Mouse (Mus musculus) heart, embryonic 16.5 days (tissue): ENCODE measurements around the gene Fer1l5. TPM values are rescaled to one million over a fixed set of nuclear protein-coding genes. Genes with fewer than 3 reads are reported as not detected.

ENCODE experiments used
- ATAC-seq: fragments of 200-750 bp; cut with Nextera tagmentation; replicated peaks from 2 replicates; pipeline ENCODE4 v1.8.0; 2017; ENCODE audit warnings: moderate number of reproducible peaks; ENCODE audit not compliant: insufficient read depth, low FRiP score; ENCODE audit errors: extremely low read depth
- H3K27ac ChIP-seq: fragments of 300-500 bp; sonication (generic); 2 replicates; pipeline ENCODE4 v1.5.1; 2014; ENCODE audit warnings: mild to moderate bottlenecking, low read length, control low read depth, moderate library complexity
- H3K27me3 ChIP-seq: fragments of 300-500 bp; sonication (generic); 2 replicates; pipeline ENCODE4 v1.6.1; 2014; ENCODE audit warnings: low read length, mixed read lengths; ENCODE audit not compliant: control insufficient read depth, insufficient read depth
- H3K36me3 ChIP-seq: fragments of 300-500 bp; sonication (generic); 2 replicates; pipeline ENCODE4 v1.6.1; 2014; ENCODE audit not compliant: control insufficient read depth, insufficient read depth
- H3K4me1 ChIP-seq: fragments of 300-500 bp; sonication (generic); 2 replicates; pipeline ENCODE4 v1.6.1; 2014; ENCODE audit warnings: low read length, mixed read lengths; ENCODE audit not compliant: control insufficient read depth, insufficient read depth
- H3K4me2 ChIP-seq: fragments of 300-500 bp; sonication (generic); 2 replicates; pipeline ENCODE4 v1.6.1; 2014; ENCODE audit warnings: low read depth, mild to moderate bottlenecking, control low read depth, low read length
- H3K4me3 ChIP-seq: fragments of 300-500 bp; sonication (generic); 2 replicates; pipeline ENCODE4 v1.5.1; 2014; ENCODE audit warnings: mild to moderate bottlenecking, control low read depth, low read length
- H3K9ac ChIP-seq: fragments of 300-500 bp; sonication (generic); 2 replicates; pipeline ENCODE4 v1.6.1; 2014; ENCODE audit warnings: low read length, control low read depth
- H3K9me3 ChIP-seq: fragments of 300-500 bp; sonication (generic); replicated peaks from 2 replicates; pipeline ENCODE4 v1.6.1; 2016; ENCODE audit warnings: low read length; ENCODE audit not compliant: control insufficient read depth
- WGBS: fragments of 180-500 bp; shearing (Covaris S2); extraction: QIAGEN DNeasy Blood & Tissue Kit; methylation state at CpG from one replicate; pipeline ENCODE4 v1.1.7; 2014; 5-methylcytosine and 5-hydroxymethylcytosine counted together
- polyA plus RNA-seq: library from polyadenylated mRNA; unstranded; fragments of >200 nt; fragmentation: Nextera tagmentation; extraction: Ambion mirVana; gene quantifications from 2 replicates; pipeline ENCODE4 v1.2.1, GENCODE M21; 2015

The Fer1l5 gene
- polyA plus RNA-seq, 1 experiment from 2014 or later: 1.2 TPM

DNA sequence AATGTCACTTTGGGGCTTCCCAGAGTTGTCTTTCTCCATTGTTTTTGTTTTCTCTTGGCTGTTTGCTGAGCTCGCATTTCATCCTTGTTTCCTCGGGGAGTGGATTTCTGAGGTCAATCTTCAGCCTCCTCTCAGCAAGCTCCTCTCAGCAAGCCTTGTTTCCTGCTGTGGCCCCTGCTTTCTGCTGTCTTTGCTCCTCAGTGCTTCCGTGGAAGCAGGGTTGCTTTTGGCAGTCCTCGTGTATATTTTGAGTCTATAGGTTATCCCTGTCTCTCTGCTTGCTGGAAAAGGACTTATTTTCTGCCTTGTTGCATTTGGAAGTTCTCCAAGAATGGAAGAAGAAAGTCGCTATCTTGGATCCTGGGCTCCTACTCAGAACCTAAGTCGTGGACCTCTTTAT is 24.9 kb downstream of the Fer1l5 start:
- Histone ChIP-seq H3K4me2 (no peak overlapping the region), H3K27me3 (no peaks in the 10 kb centered on the region), H3K9me3 (no peaks in the 10 kb centered on the region), H3K27ac (no peak overlapping the region), H3K4me3 (no peak overlapping the region), H3K4me1 (no peaks in the 10 kb centered on the region), H3K9ac (no peak overlapping the region), H3K36me3 (no peaks in the 10 kb centered on the region)
- 21% methylated on average over 6 of the region's 6 CpGs for WGBS
- no peak for ATAC-seq

DNA sequence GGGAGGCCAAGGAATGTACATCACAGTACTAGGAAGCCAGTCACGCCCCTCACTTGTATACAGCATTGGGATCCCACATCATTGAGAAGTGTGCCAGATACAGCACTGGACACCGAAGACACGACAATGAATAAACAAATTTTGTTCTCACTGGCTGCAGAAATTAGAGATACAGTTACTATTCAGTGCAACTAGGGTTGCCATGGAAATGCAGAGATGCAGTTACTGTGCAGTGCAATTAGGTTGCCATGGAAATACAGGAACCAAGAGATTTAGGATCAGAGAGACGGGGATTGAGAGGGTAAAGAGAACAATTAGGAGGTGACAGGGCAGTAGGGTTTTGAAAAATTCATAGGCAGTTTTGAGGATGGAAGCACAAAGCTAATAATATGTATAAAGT is 29.4 kb downstream of the Fer1l5 start:
- H3K36me3 ChIP-seq: no peaks in the 10 kb centered on the region
- no peaks in the 10 kb centered on the region for H3K4me1 ChIP-seq
- no peaks in the 10 kb centered on the region for H3K27me3 ChIP-seq
- no peaks in the 10 kb centered on the region for H3K9me3 ChIP-seq
- H3K27ac ChIP-seq: no peak overlapping the region
- no peak overlapping the region for H3K4me3 ChIP-seq
- no peak overlapping the region for H3K4me2 ChIP-seq
- ATAC-seq: no peak
- no peak overlapping the region for H3K9ac ChIP-seq
- 78% methylated on average over 4 of the region's 4 CpGs for WGBS

DNA sequence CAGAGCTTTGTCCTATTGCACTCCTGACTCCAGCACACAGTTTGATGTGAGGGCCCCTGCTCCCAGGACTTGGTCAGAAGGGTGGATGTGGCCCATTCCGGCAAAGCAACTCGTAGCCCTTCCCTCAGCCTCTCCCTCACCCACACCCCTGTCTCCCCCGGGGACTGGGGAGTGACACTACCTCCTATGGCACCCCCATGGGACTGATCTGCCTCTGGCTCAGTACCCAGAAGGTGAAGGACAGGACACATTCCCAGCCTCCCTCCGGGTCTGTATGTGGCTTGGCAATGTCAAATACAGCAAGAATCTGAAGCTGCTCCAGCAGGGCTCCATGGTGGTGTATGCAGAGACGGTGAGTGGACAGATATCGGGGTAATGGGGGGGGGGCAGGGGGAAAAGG is 32.4 kb downstream of the Fer1l5 start:
- Histone ChIP-seq H3K36me3 (no peaks in the 10 kb centered on the region), H3K4me3 (no peak overlapping the region), H3K4me2 (no peak overlapping the region), H3K27ac (no peak overlapping the region), H3K9ac (no peak overlapping the region), H3K27me3 (no peaks in the 10 kb centered on the region), H3K9me3 (no peaks in the 10 kb centered on the region), H3K4me1 (no peaks in the 10 kb centered on the region)
- ATAC-seq: no peak
- 61% methylated on average over 6 of the region's 6 CpGs for WGBS

DNA sequence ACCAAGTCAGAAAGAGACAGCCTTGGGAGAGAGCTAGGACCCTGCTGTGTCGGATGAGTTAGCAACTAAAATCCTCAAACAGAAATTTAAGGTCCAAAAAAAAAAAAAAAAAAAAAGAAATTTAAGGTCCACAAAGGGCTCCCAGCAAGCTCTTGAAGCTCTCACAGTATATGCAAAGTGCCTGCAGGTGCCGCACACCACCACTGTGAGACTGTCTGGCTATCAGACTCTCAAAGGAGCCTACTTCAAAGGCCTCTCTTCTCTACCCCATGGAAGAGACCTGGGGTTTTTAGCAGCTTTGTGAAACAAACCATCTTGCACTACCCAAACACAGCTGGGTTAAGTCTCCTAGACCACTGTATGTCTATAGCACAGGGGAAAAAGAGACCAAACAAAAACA is 57.4 kb downstream of the Fer1l5 start:
- peaks cover 2% of the 10 kb centered on the region; the same call in 1 of the 2 replicates for H3K4me1 ChIP-seq
- WGBS: 85% methylated on average over 2 of the region's 2 CpGs
- H3K27ac ChIP-seq: no peak overlapping the region
- H3K9ac ChIP-seq: no peak overlapping the region
- no peaks in the 10 kb centered on the region for H3K9me3 ChIP-seq
- H3K36me3 ChIP-seq: peaks cover 38% of the 10 kb centered on the region
- H3K4me2 ChIP-seq: no peak overlapping the region
- ATAC-seq: no peak
- H3K27me3 ChIP-seq: no peaks in the 10 kb centered on the region
- H3K4me3 ChIP-seq: no peak overlapping the region

DNA sequence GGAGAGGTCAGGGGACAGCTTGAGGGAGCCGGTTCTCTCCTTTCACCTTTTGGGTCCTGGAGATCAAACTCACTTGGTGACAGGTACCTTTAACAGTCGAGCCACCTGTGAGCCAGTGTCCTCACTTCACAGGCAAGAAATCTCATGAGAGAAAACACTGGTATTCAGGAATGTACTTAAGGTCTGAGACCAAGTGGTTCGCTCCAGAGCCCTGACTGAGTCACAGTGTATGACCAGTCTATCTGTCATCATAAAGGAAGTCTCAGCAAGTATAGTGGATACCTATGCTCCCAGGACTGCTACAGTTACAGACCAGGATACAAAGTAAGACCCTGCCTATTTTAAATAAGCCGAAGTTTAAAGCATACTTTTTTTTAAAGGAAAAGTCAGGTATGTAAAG is 60.9 kb downstream of the Fer1l5 start:
- H3K4me1 ChIP-seq: peaks cover 2% of the 10 kb centered on the region; the same call in 1 of the 2 replicates
- H3K27me3 ChIP-seq: no peaks in the 10 kb centered on the region
- 79% methylated on average over 4 of the region's 4 CpGs for WGBS
- no peak overlapping the region for H3K9ac ChIP-seq
- H3K9me3 ChIP-seq: no peaks in the 10 kb centered on the region
- no peak overlapping the region for H3K4me2 ChIP-seq
- no peak for ATAC-seq
- no peak overlapping the region for H3K27ac ChIP-seq
- peaks cover 36% of the 10 kb centered on the region for H3K36me3 ChIP-seq
- H3K4me3 ChIP-seq: no peak overlapping the region

DNA sequence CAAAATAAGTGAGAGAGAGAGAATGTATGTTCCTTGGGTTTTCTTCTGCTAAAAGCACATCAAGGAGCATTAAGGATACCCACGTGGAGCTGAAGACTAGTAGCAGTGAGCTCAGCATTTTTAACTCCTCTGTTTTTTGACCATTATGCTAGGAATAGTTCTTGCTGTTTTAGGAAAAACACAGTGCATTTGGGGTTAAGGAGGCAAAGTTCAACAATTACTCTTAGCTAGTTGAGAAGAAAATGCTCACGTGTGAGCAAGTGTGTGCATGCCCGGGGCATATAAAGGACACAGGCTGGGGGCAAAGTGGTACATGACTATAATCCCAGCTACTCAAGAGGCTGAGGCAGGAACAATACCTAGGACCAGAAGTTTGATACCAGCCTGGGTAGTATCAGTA is 61.5 kb downstream of the Fer1l5 start:
- Histone ChIP-seq H3K4me1 (peaks cover 2% of the 10 kb centered on the region; the same call in 1 of the 2 replicates), H3K27me3 (no peaks in the 10 kb centered on the region), H3K9me3 (no peaks in the 10 kb centered on the region), H3K36me3 (peaks cover 40% of the 10 kb centered on the region), H3K9ac (no peak overlapping the region), H3K4me3 (no peak overlapping the region), H3K27ac (no peak overlapping the region), H3K4me2 (no peak overlapping the region)
- WGBS: 88% methylated on average over 3 of the region's 3 CpGs
- no peak for ATAC-seq

DNA sequence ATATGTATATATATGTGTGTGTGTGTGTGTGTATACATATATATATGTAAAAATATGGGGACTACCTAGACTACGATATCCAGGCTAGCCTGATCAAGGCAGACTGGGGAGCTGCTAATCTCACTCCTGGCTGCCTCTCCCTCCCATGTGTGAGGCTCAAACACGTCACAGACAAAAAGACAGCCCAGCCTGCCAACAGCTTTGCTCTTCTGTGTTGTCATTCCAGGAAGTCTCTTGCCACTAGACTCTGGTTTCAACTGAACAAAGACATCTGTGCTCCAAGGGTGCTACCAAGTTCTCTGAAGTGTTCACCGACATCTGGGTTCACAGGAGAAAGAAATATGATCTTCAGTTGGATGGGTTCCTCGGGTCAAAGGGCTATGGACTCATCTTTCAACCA is 63.0 kb downstream of the Fer1l5 start:
- H3K36me3 ChIP-seq: peaks cover 51% of the 10 kb centered on the region

DNA sequence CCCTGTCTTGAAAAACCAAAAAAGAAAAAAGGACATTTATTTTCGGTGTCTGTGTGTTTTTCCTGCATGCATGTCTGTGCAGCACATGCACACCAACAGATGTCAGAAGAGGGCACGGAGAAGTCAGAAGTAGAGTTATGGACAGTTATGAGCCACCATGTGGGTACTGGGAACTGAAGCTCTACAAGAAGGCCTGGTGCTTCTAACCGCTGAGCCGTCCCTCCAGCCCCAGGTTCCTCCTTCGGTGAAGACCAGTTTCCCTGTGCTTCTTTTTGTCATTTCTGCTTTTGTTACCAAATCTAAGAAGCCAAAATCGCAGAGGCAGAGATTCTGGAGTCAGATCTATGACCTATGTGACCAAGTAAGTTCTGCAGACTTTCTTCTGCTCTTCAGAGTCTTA is 64.4 kb downstream of the Fer1l5 start:
- no peak for ATAC-seq
- 94% methylated on average over 6 of the region's 6 CpGs for WGBS
- no peak overlapping the region for H3K9ac ChIP-seq
- no peaks in the 10 kb centered on the region for H3K9me3 ChIP-seq
- H3K4me2 ChIP-seq: no peak overlapping the region
- H3K27ac ChIP-seq: no peak overlapping the region
- H3K4me3 ChIP-seq: no peak overlapping the region
- H3K4me1 ChIP-seq: no peaks in the 10 kb centered on the region
- peaks cover 50% of the 10 kb centered on the region for H3K36me3 ChIP-seq
- H3K27me3 ChIP-seq: no peaks in the 10 kb centered on the region

More for the DNA sequence above, 63.0 kb downstream of the Fer1l5 start:
- peak; percentile 65; the same call in 1 of the 2 replicates for ATAC-seq
- Histone ChIP-seq H3K27ac (no peak overlapping the region), H3K4me1 (0 out of 2 replicates have a peak, but pooled peaks cover 2% of the 10 kb centered on the region), H3K9ac (no peak overlapping the region), H3K27me3 (no peaks in the 10 kb centered on the region), H3K9me3 (no peaks in the 10 kb centered on the region), H3K4me3 (no peak overlapping the region), H3K4me2 (no peak overlapping the region)
- WGBS: 66% methylated on average over 4 of the region's 4 CpGs

DNA sequence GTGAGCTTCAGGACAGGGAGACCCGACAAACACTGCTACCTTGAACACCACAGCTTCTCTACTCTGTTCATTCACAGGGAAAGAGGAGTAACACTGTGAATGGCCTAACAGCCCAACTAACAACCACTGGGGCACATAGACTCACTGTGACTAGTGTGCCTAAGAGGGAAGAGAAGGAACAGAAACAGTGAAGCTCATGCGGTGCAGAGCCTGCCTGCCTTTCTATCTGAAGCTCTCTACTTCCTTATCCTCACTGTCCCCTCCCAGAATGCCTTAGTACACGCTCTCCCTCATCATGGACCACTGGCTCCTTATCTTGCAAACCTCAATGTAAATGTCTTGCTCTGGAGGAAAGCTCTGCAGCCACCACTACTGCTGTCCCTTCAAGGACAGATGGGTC is 65.1 kb downstream of the Fer1l5 start:
- no peak overlapping the region for H3K27ac ChIP-seq
- 80% methylated on average over 3 of the region's 3 CpGs for WGBS
- no peaks in the 10 kb centered on the region for H3K4me1 ChIP-seq
- H3K4me2 ChIP-seq: no peak overlapping the region
- ATAC-seq: no peak
- peaks cover 52% of the 10 kb centered on the region for H3K36me3 ChIP-seq
- no peak overlapping the region for H3K4me3 ChIP-seq
- H3K9ac ChIP-seq: no peak overlapping the region
- no peaks in the 10 kb centered on the region for H3K9me3 ChIP-seq
- no peaks in the 10 kb centered on the region for H3K27me3 ChIP-seq

DNA sequence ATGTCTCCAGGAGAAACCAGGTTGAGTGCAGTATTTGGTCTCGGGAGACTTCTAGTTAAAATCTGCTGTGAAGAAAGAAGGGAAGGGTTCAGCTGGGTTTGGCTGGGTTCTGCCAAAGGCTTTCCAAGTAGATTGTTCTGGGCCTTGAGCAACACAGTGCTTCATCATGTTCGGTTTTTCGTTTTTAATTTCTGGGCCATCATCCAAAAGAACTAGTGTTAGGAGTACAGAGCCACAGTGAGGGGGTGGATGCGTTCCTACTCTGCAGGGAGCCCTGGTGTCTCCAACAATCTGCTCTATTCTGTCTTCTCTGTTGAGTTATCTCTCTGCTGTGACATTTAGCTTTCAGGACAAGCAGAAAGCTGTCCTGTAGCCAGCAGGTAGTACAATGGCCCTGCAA is 69.0 kb downstream of the Fer1l5 start:
- Histone ChIP-seq H3K27me3 (no peaks in the 10 kb centered on the region), H3K4me1 (peaks cover 9% of the 10 kb centered on the region), H3K9me3 (no peaks in the 10 kb centered on the region), H3K27ac (no peak overlapping the region), H3K4me3 (no peak overlapping the region), H3K9ac (no peak overlapping the region), H3K36me3 (peaks cover 50% of the 10 kb centered on the region), H3K4me2 (no peak overlapping the region)
- no peak for ATAC-seq
- WGBS: 74% methylated on average over 4 of the region's 4 CpGs
